Comparison of ENCODE assay signal across 9 mouse cellular contexts in genomic region chr2:84740608-84741333, GRCm38 (mm10). TPM values are rescaled to one million over a fixed set of nuclear protein-coding genes. Genes with fewer than 3 reads are reported as not detected.
A peak's percentile ranks its signal among the peaks of the same experiment; 100 is the strongest.
DNase-seq lines count a peak whose midpoint lies in the region; ATAC-seq lines count a peak whose summit lies in the region.
"Had no signal": no experiment of that assay in that cellular context is flagged by ENCODE, and none has a peak within 500 bp of the region (broad histone marks: within the 10 kb centered on the region; RNA-seq: fewer than 3 reads in every experiment).

No protein-coding gene starts in this region.

- H3K27me3 ChIP-seq in heart, embryonic 12.5 days (replicated peaks) = 0 out of 2 replicates have a peak, but pooled peaks cover 3% of the 10 kb centered on the region
- no peaks in the 10 kb centered on the region for H3K27me3 ChIP-seq in midbrain, embryonic 13.5 days

- no peaks in the 10 kb centered on the region for H3K9me3 ChIP-seq in heart, embryonic 12.5 days (replicated peaks)
- no peaks in the 10 kb centered on the region for H3K9me3 ChIP-seq in midbrain, embryonic 13.5 days
- H3K9me3 ChIP-seq: G1E had no signal

- no peak for ATAC-seq in heart, embryonic 12.5 days (ENCODE audit: insufficient number of reproducible peaks, low FRiP score)
- no peak for ATAC-seq in midbrain, embryonic 13.5 days

- 75% methylated on average over 15 of the region's 15 CpGs for WGBS in heart, embryonic 12.5 days
- 64% methylated on average over 15 of the region's 15 CpGs for WGBS in midbrain, embryonic 13.5 days

- H3K4me3 ChIP-seq in heart, embryonic 12.5 days = peak overlapping the region; percentile 20
- peak overlapping the region; percentile 90 for H3K4me3 ChIP-seq in midbrain, embryonic 13.5 days (replicated peaks)

- H3K9ac ChIP-seq in heart, embryonic 12.5 days = peak overlapping the region; percentile 99; the same call in 1 of the 2 replicates
- H3K9ac ChIP-seq in midbrain, embryonic 13.5 days (replicated peaks) = peak overlapping the region; percentile 99; the same call in 1 of the 2 replicates

- H3K4me2 ChIP-seq in heart, embryonic 12.5 days = peak overlapping the region; percentile 86
- H3K4me2 ChIP-seq in midbrain, embryonic 13.5 days (replicated peaks) = peak overlapping the region; percentile 86

- peak overlapping the region; percentile 58 for H3K27ac ChIP-seq in heart, embryonic 12.5 days (ENCODE audit: poor library complexity, severe bottlenecking)
- peak overlapping the region; percentile 98 for H3K27ac ChIP-seq in midbrain, embryonic 13.5 days

- DNase-seq in cerebellum, postnatal 14 days = peak; percentile 18 to 29
- no peak for DNase-seq in cerebellum, postnatal 4 days (ENCODE audit: low spot score in 2 of 2)
- DNase-seq in NIH3T3 (ENCODE audit: low read depth) = peak; percentile 73
- DNase-seq in kidney, postnatal 14 days = peak; percentile 36
- no peak for DNase-seq in urinary bladder, postnatal 25 days (ENCODE audit: low spot score)
- DNase-seq in layer of hippocampus, postnatal 14 days (ENCODE audit: low spot score in 2 of 2) = no peak

- peaks cover 68% of the 10 kb centered on the region for H3K4me1 ChIP-seq in heart, embryonic 12.5 days (replicated peaks)
- H3K4me1 ChIP-seq in midbrain, embryonic 13.5 days (replicated peaks) = peaks cover 77% of the 10 kb centered on the region

- H3K36me3 ChIP-seq in heart, embryonic 12.5 days = peaks cover 13% of the 10 kb centered on the region
- no peaks in the 10 kb centered on the region for H3K36me3 ChIP-seq in midbrain, embryonic 13.5 days
- H3K36me3 ChIP-seq: G1E had no signal

RNA-seq across cellular contexts. Expression of gene Gm19426, which starts 2.7 kb away (rescaled TPM):
- 8.5 and 9.2 TPM in 2 replicates for polyA plus RNA-seq in heart, embryonic 12.5 days (2016; fragmentation: Nextera tagmentation; extraction: Ambion mirVana)
- 7.9 and 8.1 TPM in 2 replicates for polyA plus RNA-seq in midbrain, embryonic 13.5 days (2015; fragmentation: Nextera tagmentation; extraction: Ambion mirVana)
- total RNA-seq in layer of hippocampus, postnatal 14 days (2021) = 1 to 10 TPM; 2.6 to 3.7 TPM
- total RNA-seq: G1E had no signal
- polyA plus RNA-seq: G1E had no signal

RNA-seq across cellular contexts. Expression of gene Ypel4, which starts 6.9 kb away (rescaled TPM):
- polyA plus RNA-seq in heart, embryonic 12.5 days (2016; fragmentation: Nextera tagmentation; extraction: Ambion mirVana) = 10.0 and 11.5 TPM in 2 replicates
- polyA plus RNA-seq in midbrain, embryonic 13.5 days (2015; fragmentation: Nextera tagmentation; extraction: Ambion mirVana) = 30.7 and 32.0 TPM in 2 replicates
- 10 to 100 TPM; 33.1 to 39.8 TPM for total RNA-seq in layer of hippocampus, postnatal 14 days (2021)

RNA-seq across cellular contexts. Expression of gene Clp1, which starts 13.6 kb away (rescaled TPM):
- 22.7 and 23.6 TPM in 2 replicates for polyA plus RNA-seq in heart, embryonic 12.5 days (2016; fragmentation: Nextera tagmentation; extraction: Ambion mirVana)
- 32.8 and 34.5 TPM in 2 replicates for polyA plus RNA-seq in midbrain, embryonic 13.5 days (2015; fragmentation: Nextera tagmentation; extraction: Ambion mirVana)
- 1 to 10 TPM; 6.7 TPM for total RNA-seq in layer of hippocampus, postnatal 14 days (2021)

RNA-seq across cellular contexts. Expression of gene Zdhhc5, which starts 25.8 kb away (rescaled TPM):
- 35.4 and 38.9 TPM in 2 replicates for polyA plus RNA-seq in heart, embryonic 12.5 days (2016; fragmentation: Nextera tagmentation; extraction: Ambion mirVana)
- 18.3 and 18.9 TPM in 2 replicates for polyA plus RNA-seq in midbrain, embryonic 13.5 days (2015; fragmentation: Nextera tagmentation; extraction: Ambion mirVana)
- total RNA-seq in layer of hippocampus, postnatal 14 days (2021) = 10 to 100 TPM; 36.6 to 37.8 TPM

RNA-seq across cellular contexts. Expression of gene Serping1, which starts 34.5 kb away (rescaled TPM):
- polyA plus RNA-seq in heart, embryonic 12.5 days (2016; fragmentation: Nextera tagmentation; extraction: Ambion mirVana) = 32.2 and 32.8 TPM in 2 replicates
- 32.6 and 33.1 TPM in 2 replicates for polyA plus RNA-seq in midbrain, embryonic 13.5 days (2015; fragmentation: Nextera tagmentation; extraction: Ambion mirVana)
- 10 to 100 TPM in 1 of 2 experiments, 1 to 10 TPM in 1; 6.8 to 10.6 TPM for total RNA-seq in layer of hippocampus, postnatal 14 days (2021)
- total RNA-seq: G1E had no signal
- polyA plus RNA-seq: G1E had no signal

Comparison
In these comparisons a context has a peak if more than half of its experiments do, and no peak if none do; other contexts are left out.
1. DNase-seq: peak in cerebellum, postnatal 14 days (2 of 2), NIH3T3 (single experiment) and kidney, postnatal 14 days (single experiment); none in cerebellum, postnatal 4 days (0 of 2), urinary bladder, postnatal 25 days (single experiment) and layer of hippocampus, postnatal 14 days (0 of 2).